Mouse (Mus musculus) stomach, embryonic 16.5 days (tissue): ENCODE measurements around the gene Prpf40a. TPM values are rescaled to one million over a fixed set of nuclear protein-coding genes. Genes with fewer than 3 reads are reported as not detected.

Source experiments
- ATAC-seq: fragments of 200-750 bp; cut with Nextera tagmentation; 2 replicates; pipeline ENCODE4 v1.8.0; 2017; ENCODE audit warnings: moderate number of reproducible peaks, moderate TSS enrichment; ENCODE audit not compliant: insufficient read depth, low FRiP score
- H3K27ac ChIP-seq: fragments of 300-500 bp; sonication (generic); 2 replicates; pipeline ENCODE4 v1.5.1; 2014; ENCODE audit warnings: low read length
- H3K27me3 ChIP-seq: fragments of 300-500 bp; sonication (generic); 2 replicates; pipeline ENCODE4 v1.6.1; 2014; ENCODE audit warnings: low read length, control low read depth, mixed read lengths; ENCODE audit not compliant: control insufficient read depth, insufficient read depth
- H3K36me3 ChIP-seq: fragments of 300-500 bp; sonication (generic); 2 replicates; pipeline ENCODE4 v1.6.1; 2014; ENCODE audit warnings: low read length; ENCODE audit not compliant: control insufficient read depth, insufficient read depth
- H3K4me1 ChIP-seq: fragments of 300-500 bp; sonication (generic); 2 replicates; pipeline ENCODE4 v1.6.1; 2014; ENCODE audit warnings: low read length, control low read depth, mixed read lengths; ENCODE audit not compliant: control insufficient read depth, insufficient read depth
- H3K4me2 ChIP-seq: fragments of 300-500 bp; sonication (generic); 2 replicates; pipeline ENCODE4 v1.6.1; 2014; ENCODE audit warnings: low read depth, low read length, mixed read lengths
- H3K4me3 ChIP-seq: fragments of 300-500 bp; sonication (generic); replicated peaks from 2 replicates; pipeline ENCODE4 v1.5.1; 2014; ENCODE audit warnings: mild to moderate bottlenecking, low read length
- H3K9ac ChIP-seq: fragments of 300-500 bp; sonication (generic); 2 replicates; pipeline ENCODE4 v1.6.1; 2014; ENCODE audit warnings: low read length
- H3K9me3 ChIP-seq: fragments of 300-500 bp; sonication (generic); replicated peaks from 2 replicates; pipeline ENCODE4 v1.6.1; 2016; ENCODE audit warnings: low read length, control low read depth; ENCODE audit not compliant: control insufficient read depth
- WGBS: fragments of 180-500 bp; shearing (Covaris S2); extraction: QIAGEN DNeasy Blood & Tissue Kit; methylation state at CpG from one replicate; pipeline ENCODE4 v1.1.7; 2014; 5-methylcytosine and 5-hydroxymethylcytosine counted together
- polyA plus RNA-seq: library from polyadenylated mRNA; unstranded; fragments of >200 nt; fragmentation: Nextera tagmentation; extraction: Ambion mirVana; gene quantifications from 2 replicates; pipeline ENCODE4 v1.2.1, GENCODE M21; 2015

The Prpf40a gene
- 114 and 116 TPM in 2 replicates for polyA plus RNA-seq

- Histone ChIP-seq H3K4me1 (peaks cover 6% of the 10 kb centered on the region), H3K9ac (peak within 1 kb of the TSS; percentile 89), H3K9me3 (no peaks in the 10 kb centered on the region), H3K4me2 (peak within 1 kb of the TSS; percentile 75), H3K4me3 (peak within 1 kb of the TSS; percentile 93), H3K27me3 (no peaks in the 10 kb centered on the region), H3K36me3 (0 out of 2 replicates have a peak, but pooled peaks cover 4% of the 10 kb centered on the region), H3K27ac (peak within 1 kb of the TSS; percentile 98)
- under 1% methylated on average over 53 of the region's 53 CpGs for WGBS
- ATAC-seq, result peak; percentile 98
These were observed at the start of gene Prpf40a for GRCm38 (mm10) chr2:53190684-53191511. Gene Prpf40a, minus strand, starts transcription at chr2:53191284.

- no peak overlapping the region for H3K4me3 ChIP-seq
- H3K27ac ChIP-seq, result no peak overlapping the region
- H3K27me3 ChIP-seq, result no peaks in the 10 kb centered on the region
- H3K36me3 ChIP-seq, result 0 out of 2 replicates have a peak, but pooled peaks cover 3% of the 10 kb centered on the region
- WGBS, result 91% methylated on average over 5 of the region's 5 CpGs
- no peak for ATAC-seq
- peaks cover 4% of the 10 kb centered on the region for H3K9me3 ChIP-seq
- H3K9ac ChIP-seq, result no peak overlapping the region
- H3K4me2 ChIP-seq, result no peak overlapping the region
- no peaks in the 10 kb centered on the region for H3K4me1 ChIP-seq
These were observed 31.2 kb upstream of the Prpf40a start for GRCm38 (mm10) chr2:53222242-53222641.

GRCm38 (mm10) chr2:53213493-53213892 lies 22.4 kb upstream of the Prpf40a start:
- H3K36me3 ChIP-seq, result peaks cover 26% of the 10 kb centered on the region
- no peaks in the 10 kb centered on the region for H3K4me1 ChIP-seq
- no peaks in the 10 kb centered on the region for H3K27me3 ChIP-seq
- H3K4me2 ChIP-seq, result no peak overlapping the region
- H3K4me3 ChIP-seq, result no peak overlapping the region
- WGBS, result 97% methylated on average over 1 of the region's 1 CpGs
- ATAC-seq, result no peak
- no peak overlapping the region for H3K27ac ChIP-seq
- no peaks in the 10 kb centered on the region for H3K9me3 ChIP-seq
- H3K9ac ChIP-seq, result no peak overlapping the region

- Histone ChIP-seq H3K36me3 (peaks cover 12% of the 10 kb centered on the region), H3K27ac (no peak overlapping the region), H3K9ac (no peak overlapping the region), H3K27me3 (no peaks in the 10 kb centered on the region), H3K4me3 (no peak overlapping the region), H3K4me2 (no peak overlapping the region), H3K9me3 (no peaks in the 10 kb centered on the region), H3K4me1 (no peaks in the 10 kb centered on the region)
- no peak for ATAC-seq
These were observed 15.7 kb upstream of the Prpf40a start for GRCm38 (mm10) chr2:53206749-53207148.

GRCm38 (mm10) chr2:53204373-53205274 lies 13.5 kb upstream of the Prpf40a start:
- H3K27ac ChIP-seq, result no peak overlapping the region
- H3K4me2 ChIP-seq, result no peak overlapping the region
- no peak for ATAC-seq
- H3K9ac ChIP-seq, result no peak overlapping the region
- WGBS, result 62% methylated on average over 5 of the region's 5 CpGs
- no peaks in the 10 kb centered on the region for H3K9me3 ChIP-seq
- peaks cover 3% of the 10 kb centered on the region; the same call in 1 of the 2 replicates for H3K36me3 ChIP-seq
- H3K4me3 ChIP-seq, result no peak overlapping the region
- H3K4me1 ChIP-seq, result no peaks in the 10 kb centered on the region
- H3K27me3 ChIP-seq, result no peaks in the 10 kb centered on the region

GRCm38 (mm10) chr2:53200164-53200885 lies 9.2 kb upstream of the Prpf40a start:
- H3K9me3 ChIP-seq, result no peaks in the 10 kb centered on the region
- 79% methylated on average over 4 of the region's 4 CpGs for WGBS
- no peak for ATAC-seq
- H3K4me3 ChIP-seq, result no peak overlapping the region
- no peak overlapping the region for H3K9ac ChIP-seq
- H3K27me3 ChIP-seq, result no peaks in the 10 kb centered on the region
- H3K36me3 ChIP-seq, result 0 out of 2 replicates have a peak, but pooled peaks cover 6% of the 10 kb centered on the region
- no peak overlapping the region for H3K4me2 ChIP-seq
- H3K4me1 ChIP-seq, result no peaks in the 10 kb centered on the region
- no peak overlapping the region for H3K27ac ChIP-seq

- Histone ChIP-seq H3K9ac (no peak overlapping the region), H3K4me2 (no peak overlapping the region), H3K27me3 (no peaks in the 10 kb centered on the region), H3K4me1 (no peaks in the 10 kb centered on the region), H3K9me3 (no peaks in the 10 kb centered on the region), H3K27ac (no peak overlapping the region), H3K4me3 (no peak overlapping the region), H3K36me3 (0 out of 2 replicates have a peak, but pooled peaks cover 6% of the 10 kb centered on the region)
- no peak for ATAC-seq
- WGBS, result 91% methylated on average over 1 of the region's 1 CpGs
These were observed 8.1 kb upstream of the Prpf40a start for GRCm38 (mm10) chr2:53199203-53199602.

- Histone ChIP-seq H3K27me3 (no peaks in the 10 kb centered on the region), H3K4me1 (no peaks in the 10 kb centered on the region), H3K36me3 (0 out of 2 replicates have a peak, but pooled peaks cover 6% of the 10 kb centered on the region), H3K4me2 (no peak overlapping the region), H3K9me3 (no peaks in the 10 kb centered on the region), H3K27ac (no peak overlapping the region), H3K4me3 (no peak overlapping the region), H3K9ac (no peak overlapping the region)
- no peak for ATAC-seq
- 92% methylated on average over 10 of the region's 10 CpGs for WGBS
These were observed 5.3 kb upstream of the Prpf40a start for GRCm38 (mm10) chr2:53196431-53196830.
